Mouse (Mus musculus): ENCODE measurements around the gene Dnajc6.

GRCm38 (mm10) chr4:101550671-101551161, 54.3 kb downstream of the Dnajc6 start:
- TF ChIP-seq EP300 (IDR thresholded peaks at IDR 0.05; ENCODE audit: insufficient read depth, low read depth, low read length) (no peak), POLR2A (IDR thresholded peaks at IDR 0.05; ENCODE audit: insufficient read depth, low read depth, low read length) (no peak), CTCF (IDR thresholded peaks at IDR 0.05) (no peak)
